Mouse (Mus musculus): ENCODE results near the gene Ttc19.

Gene Ttc19

GRCm38 (mm10) chr11:62280675-62281600 is at the start of gene Ttc19, which contains the start of gene Zswim7:
Ttc19 (plus strand) TSS chr11:62281473.
Zswim7 (minus strand) TSS chr11:62281375.
- DNase-seq (ENCODE audit: low read depth, low spot score) = peak; percentile 93

DNA sequence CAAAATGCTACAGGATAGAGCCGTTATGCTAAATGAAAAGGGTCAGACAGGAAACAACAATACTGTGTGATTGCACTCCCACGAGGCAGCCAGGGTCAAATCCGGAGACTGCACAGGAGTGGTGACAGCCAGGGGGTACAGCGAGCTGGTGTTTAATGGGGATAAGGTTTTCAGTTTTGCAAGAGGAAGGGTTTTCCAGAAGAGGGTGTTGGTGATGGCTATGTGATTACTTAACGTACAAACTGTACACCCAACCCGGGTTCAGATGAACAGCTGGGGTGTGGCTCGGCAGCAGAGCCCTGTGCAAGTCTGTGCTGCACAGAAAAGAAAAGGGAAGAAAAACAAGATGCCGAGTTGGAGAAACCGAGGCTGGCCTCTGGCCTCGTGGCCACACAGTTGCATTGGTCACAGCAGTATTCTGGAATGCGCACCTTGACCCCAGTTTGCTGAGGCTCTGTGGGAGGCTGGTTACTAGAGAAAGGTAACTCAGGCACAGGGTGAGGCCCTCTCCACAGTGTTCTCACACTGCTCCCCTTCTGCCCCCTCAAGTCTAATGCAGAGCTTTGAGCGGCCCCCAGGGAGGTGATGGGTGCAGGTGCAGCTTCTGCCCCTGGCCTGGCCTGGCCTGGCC is 40.5 kb upstream of the Ttc19 start:
- DNase-seq (ENCODE audit: low read depth, low spot score) = no peak

DNA sequence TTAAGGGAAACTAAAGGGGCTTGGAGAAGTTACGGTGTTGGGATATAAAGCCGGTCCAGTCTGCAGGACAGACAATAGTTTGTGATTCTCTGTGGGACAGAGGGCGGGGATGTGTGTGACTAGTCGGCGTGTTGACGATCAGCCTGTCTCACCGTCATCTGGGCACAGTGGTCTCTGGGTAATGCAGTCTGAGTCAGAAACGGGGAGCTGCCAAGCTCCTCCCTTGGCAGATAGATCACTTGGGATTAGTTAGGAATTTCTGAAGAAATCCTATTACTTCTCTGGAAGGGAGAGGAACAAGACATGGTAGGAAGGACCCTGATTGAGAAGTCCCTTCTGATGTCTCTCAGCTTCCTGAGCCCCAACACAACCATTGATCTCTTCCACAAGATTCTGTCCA is 37.4 kb upstream of the Ttc19 start:
- DNase-seq (ENCODE audit: low read depth, low spot score) = no peak

DNA sequence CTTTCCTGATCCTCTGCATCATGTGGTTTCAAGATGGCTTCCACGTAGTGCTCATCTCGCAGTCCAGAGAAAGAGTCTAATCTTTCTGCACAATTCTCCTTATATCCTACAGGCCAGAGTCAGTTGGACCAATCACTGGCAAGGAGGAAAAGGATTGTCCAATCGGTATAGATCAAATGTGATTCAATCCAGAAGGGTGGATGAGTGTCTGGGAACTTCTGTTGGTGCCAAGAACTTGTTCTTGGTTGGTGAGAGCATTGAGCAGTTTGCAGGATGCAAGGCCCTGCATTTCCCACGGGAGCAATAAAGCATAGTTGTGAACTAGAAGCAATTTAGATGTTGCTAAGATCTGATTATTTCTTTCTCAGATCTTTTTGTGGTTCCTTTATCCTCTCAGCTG is 36.8 kb upstream of the Ttc19 start:
- DNase-seq (ENCODE audit: low read depth, low spot score) = no peak

DNA sequence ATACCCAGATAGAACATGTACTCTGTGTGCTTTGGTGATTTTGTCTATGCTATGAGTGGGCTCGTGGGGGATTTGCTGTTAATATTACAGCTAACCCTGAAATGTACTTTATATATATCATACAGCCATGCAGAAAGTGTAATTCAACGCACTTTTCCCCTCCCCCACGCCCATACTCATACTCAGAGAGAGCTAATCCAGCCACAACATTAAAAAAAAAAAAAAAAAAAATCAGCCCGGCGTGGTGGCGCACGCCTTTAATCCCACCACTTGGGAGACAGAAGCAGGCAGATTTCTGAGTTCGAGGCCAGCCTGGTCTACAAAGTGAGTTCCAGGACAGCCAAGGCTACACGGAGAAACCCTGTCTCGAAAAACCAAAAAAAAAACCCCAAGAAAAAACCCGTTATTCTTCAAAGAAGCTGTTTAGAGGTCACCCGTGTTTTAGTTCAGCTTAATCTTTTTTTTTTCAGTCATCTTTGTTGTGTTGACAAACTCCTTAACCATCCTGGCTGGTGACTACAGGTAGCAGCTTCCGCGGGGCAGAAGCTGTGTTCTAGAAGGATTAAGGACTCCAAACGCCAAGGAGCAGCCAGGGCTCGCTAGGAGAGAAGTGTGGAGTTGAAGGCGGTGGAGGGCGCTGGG is 33.4 kb upstream of the Ttc19 start:
- no peak for DNase-seq (ENCODE audit: low read depth, low spot score)

- DNase-seq (ENCODE audit: low read depth, low spot score) = peak; percentile 45
Observed at GRCm38 (mm10) chr11:62248401-62249244, 32.6 kb upstream of the Ttc19 start, which contains the start of gene Adora2b. Adora2b (plus strand) TSS chr11:62248984.

GRCm38 (mm10) chr11:62249266-62250037 is 31.8 kb upstream of the Ttc19 start:
- DNase-seq (ENCODE audit: low read depth, low spot score) = no peak

GRCm38 (mm10) chr11:62251047-62251446 is 30.2 kb upstream of the Ttc19 start:
- no peak for DNase-seq (ENCODE audit: low read depth, low spot score)

- no peak for DNase-seq (ENCODE audit: low read depth, low spot score)
Observed at GRCm38 (mm10) chr11:62253380-62253779, 27.9 kb upstream of the Ttc19 start.

DNA sequence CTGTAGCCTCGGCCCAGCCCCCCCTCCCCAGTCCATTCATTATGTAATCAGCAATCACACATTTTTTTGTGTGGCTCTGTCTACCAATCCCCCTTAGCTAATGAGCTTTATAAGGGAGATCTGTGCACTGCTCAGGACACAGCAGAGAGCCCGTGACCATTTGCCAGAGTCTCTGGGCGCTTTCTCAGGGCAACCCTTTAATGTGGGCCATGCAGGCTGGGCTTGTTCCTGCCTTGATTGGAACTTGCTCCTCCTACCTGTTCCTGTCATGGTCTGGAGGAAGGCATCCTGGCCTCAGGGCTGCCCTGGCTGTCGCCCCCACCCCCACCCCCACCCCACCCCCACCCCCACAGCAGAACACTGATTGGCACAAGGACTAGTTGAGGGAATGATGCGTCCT is 22.1 kb upstream of the Ttc19 start:
- no peak for DNase-seq (ENCODE audit: low read depth, low spot score)

DNA sequence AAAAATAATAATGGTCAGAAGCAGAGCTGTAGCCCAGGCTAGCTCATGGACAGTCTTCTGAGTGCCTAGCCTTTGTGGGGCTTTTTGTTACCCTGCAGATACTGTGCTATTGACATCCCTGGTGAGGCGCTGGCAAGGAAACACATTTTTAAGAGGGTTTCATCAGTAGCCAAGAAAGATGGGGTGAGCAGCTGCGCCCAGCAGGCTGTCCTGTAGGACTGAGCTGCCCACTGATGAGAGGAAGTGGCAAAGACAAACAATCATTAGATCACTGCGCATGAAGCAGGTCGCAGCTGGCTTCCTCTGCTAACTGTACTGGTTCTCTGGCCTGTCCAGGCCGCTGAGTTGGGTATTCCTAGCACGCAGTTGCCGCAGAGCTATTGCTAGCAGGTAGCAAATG is 17.7 kb upstream of the Ttc19 start:
- DNase-seq (ENCODE audit: low read depth, low spot score) = no peak

- DNase-seq (ENCODE audit: low read depth, low spot score) = no peak
Observed at GRCm38 (mm10) chr11:62264018-62264417, 17.3 kb upstream of the Ttc19 start.

GRCm38 (mm10) chr11:62265642-62266041 is 15.6 kb upstream of the Ttc19 start:
- DNase-seq (ENCODE audit: low read depth, low spot score) = no peak

DNA sequence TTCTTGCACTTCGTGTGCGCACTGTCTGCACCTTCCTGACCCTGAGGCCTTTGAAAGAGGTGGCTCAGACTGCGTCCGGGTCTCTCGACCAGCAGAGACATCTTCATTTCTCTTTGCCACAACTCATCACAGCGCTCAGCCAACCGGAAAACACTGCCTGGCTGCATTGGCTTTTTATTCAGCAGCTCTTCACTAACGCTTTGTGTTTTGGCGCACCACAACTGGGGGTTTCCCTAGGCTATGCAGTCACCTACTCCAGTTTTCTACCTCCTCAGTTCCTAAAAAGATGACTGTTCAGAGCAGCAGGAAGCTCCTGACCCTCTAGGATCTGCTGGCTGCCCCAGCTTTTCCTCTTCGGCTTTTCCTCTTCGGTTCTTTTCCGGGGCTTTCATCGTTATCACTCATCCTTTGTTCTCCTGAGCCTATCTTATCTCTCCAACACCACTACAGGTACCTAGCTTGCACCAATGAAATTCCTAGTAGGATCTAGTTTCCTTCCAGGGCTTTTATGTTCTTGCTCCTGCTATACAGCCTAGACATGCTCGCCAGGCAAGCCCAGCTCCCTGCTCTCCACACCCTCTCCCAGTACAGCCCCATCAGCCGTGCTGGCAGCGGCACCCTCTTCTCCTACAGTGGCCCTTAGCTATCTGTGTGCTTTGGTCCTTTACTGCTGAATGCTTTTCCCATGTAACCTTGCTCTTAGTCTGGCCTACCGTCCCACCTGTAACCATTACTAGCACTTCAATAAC is 14.6 kb upstream of the Ttc19 start:
- no peak for DNase-seq (ENCODE audit: low read depth, low spot score)

DNA sequence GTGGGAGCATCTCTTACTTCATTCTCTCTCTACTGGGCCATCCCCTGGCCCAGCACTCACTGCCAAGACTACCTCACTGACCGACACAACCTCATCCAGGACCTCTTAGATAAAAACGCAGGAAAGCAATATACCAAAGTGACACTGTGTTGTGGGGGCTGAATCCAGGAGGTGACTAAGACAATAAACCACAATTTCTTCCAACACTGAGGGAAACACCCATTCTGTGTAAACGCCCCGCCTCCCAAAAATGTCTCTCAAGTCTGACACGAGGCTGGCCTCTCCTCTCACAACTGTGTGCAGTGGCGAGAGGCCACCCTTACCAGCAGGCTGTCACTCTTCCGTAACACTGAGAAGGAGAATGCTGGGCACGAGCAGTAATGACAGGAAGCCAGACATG is 12.9 kb upstream of the Ttc19 start:
- DNase-seq (ENCODE audit: low read depth, low spot score) = no peak

GRCm38 (mm10) chr11:62269097-62269496 is 12.2 kb upstream of the Ttc19 start:
- DNase-seq (ENCODE audit: low read depth, low spot score) = no peak

- DNase-seq (ENCODE audit: low read depth, low spot score) = no peak
Observed at GRCm38 (mm10) chr11:62270851-62271250, 10.4 kb upstream of the Ttc19 start.

- no peak for DNase-seq (ENCODE audit: low read depth, low spot score)
Observed at GRCm38 (mm10) chr11:62277086-62277485, 4.2 kb upstream of the Ttc19 start.

DNA sequence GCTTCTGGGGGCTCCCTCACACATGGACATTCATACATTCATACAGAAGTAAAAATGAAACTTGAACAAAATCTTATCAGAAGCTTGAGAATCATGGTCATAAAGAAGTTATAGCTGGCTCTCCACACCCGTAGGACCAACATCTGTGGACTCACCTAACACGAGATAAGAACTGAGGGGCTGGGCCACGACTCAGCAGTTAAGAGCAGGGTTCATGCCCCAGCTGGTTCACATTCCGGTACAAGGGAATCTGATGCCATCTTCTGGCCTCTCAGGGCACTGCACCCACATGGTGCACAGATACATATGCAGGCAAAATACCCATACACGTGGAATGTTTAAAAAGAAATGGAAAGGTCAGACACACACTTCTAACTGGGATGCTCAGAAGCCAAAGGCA is 3.2 kb upstream of the Ttc19 start:
- DNase-seq (ENCODE audit: low read depth, low spot score) = peak; percentile 49

DNA sequence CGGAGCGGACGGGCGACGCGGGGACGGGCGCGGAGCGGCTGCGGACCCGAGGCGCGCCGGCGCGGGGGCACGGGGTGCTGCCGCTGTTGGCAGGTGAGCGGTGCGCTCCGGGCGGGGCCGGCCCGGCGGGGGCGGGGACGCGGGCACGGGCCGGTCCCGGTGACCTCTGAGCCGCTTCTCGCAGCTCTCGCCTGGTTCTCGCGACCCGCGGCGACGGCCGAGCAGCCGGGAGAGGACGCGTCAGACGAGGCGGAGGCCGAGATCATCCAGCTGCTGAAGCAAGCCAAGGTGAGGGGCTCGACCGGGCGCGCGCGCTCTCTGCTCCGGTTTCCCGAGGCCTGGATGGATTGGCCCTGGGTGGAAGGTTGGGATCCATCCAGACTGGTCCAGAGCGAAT is 326 bp downstream of the Ttc19 start:
- no peak for DNase-seq (ENCODE audit: low read depth, low spot score)
